Mouse (Mus musculus): Measurements from ENCODE around the gene Usp33.

DNA sequence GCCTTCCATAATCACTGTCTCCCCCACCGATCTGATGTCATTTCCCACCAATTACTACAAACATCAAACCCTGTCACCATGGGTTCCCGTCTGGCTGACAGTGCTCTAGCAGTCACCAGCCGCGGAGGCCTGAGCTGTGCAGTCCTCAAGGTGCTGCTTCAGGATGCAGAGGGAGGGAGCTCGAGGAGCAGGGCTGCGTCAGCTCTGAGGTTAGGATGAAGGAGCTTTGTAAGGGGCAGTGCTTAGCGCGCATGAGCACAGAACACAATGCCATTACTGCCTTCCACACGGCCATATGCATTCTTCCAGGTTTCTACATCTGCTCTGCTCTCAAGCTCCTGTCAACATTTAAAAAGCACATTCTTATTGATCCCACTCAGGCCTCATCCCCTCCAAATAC, 43.3 kb upstream of the Usp33 start:
- TF ChIP-seq POLR2A (IDR thresholded peaks at IDR 0.05; ENCODE audit: low read depth, low read length) (no peak), UBTF (IDR thresholded peaks at IDR 0.05; ENCODE audit: low read depth, low read length) (no peak), E2F4 (IDR thresholded peaks at IDR 0.05; ENCODE audit: insufficient replicate concordance, low read depth, low read length) (no peak), MAZ (IDR thresholded peaks at IDR 0.05; ENCODE audit: low read depth, low read length) (no peak), PAX5 (IDR thresholded peaks at IDR 0.05; ENCODE audit: low read length) (no peak), EP300 (IDR thresholded peaks at IDR 0.05; ENCODE audit: low read length) (no peak)

All from CH12.LX (cell line).